Mouse (Mus musculus) splenic B cell, adult 2 months (primary cell): ENCODE results near the gene Pacs1.
A peak's percentile ranks its signal among the peaks of the same experiment; 100 is the strongest.

Source experiments
- DNase-seq: peaks from one replicate; pipeline ENCODE4 v3.0.0-alpha.2; 2011; ENCODE audit warnings: low read depth, low spot score
- H3K27me3 ChIP-seq: 2 replicates; pipeline ENCODE4 v1.6.1; 2012; ENCODE audit warnings: mild to moderate bottlenecking, low read length, moderate library complexity, mixed read lengths; ENCODE audit not compliant: control insufficient read depth, poor library complexity, insufficient read depth, severe bottlenecking
- H3K36me3 ChIP-seq: 2 replicates; pipeline ENCODE4 v1.6.1; 2012; ENCODE audit warnings: mild to moderate bottlenecking, low read length, moderate library complexity, mixed read lengths; ENCODE audit not compliant: control insufficient read depth, poor library complexity, insufficient read depth, severe bottlenecking

Gene Pacs1

GRCm38 (mm10) chr19:5108702-5109101 is 164.2 kb downstream of the Pacs1 start:
- H3K27me3 ChIP-seq = no peaks in the 10 kb centered on the region
- no peak for DNase-seq
- H3K36me3 ChIP-seq = peaks cover 1% of the 10 kb centered on the region

- no peak for DNase-seq
These were observed 164.7 kb downstream of the Pacs1 start for GRCm38 (mm10) chr19:5108271-5108575.

DNA sequence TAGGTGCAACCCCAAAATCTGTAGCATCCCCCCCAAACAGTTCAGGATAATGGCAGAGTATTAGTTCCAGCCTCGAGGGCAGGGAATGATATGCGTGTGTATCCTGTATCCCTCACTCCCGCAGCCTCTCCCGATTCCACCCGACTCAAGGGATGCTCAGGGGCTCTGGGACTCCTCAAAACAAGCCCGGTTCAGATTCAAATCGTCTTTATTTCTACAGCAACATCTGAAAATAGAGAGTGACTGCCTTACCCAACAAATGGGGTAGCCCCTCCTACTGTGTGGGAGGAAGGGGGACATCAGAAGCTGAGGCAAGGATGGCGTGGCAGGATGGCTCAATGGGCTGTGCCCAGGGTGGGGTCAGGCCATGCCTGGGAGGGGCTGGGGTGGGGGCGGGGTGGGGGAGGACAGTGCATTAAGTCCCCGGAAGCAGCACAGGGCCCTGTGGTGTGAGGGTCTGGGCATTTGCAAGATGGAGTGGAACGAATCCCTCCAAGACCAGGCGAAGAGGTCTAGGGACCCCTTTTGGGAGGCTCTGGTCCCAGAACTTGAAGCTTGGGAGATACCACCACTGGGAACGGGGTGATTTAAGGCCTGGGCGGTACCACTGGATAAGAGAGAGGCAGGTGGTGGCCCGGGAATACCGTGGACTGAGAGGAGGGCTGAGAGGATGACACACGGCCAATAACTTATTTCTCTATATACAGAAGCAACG is 165.2 kb downstream of the Pacs1 start:
- DNase-seq = no peak
- Histone ChIP-seq H3K36me3 (peaks cover 3% of the 10 kb centered on the region), H3K27me3 (no peaks in the 10 kb centered on the region)

More at GRCm38 (mm10) chr19:5108271-5108575, 164.7 kb downstream of the Pacs1 start:
- Histone ChIP-seq H3K27me3 (no peaks in the 10 kb centered on the region), H3K36me3 (peaks cover 3% of the 10 kb centered on the region)

- Histone ChIP-seq H3K36me3 (peaks cover 1% of the 10 kb centered on the region; the same call in 1 of the 2 replicates), H3K27me3 (no peaks in the 10 kb centered on the region)
- DNase-seq = peak; percentile 99
These were observed 166.2 kb downstream of the Pacs1 start, which contains the start of gene Rab1b for GRCm38 (mm10) chr19:5106731-5107191. Gene Rab1b (minus strand): TSS chr19:5107072.

- Histone ChIP-seq H3K36me3 (peaks cover 1% of the 10 kb centered on the region; the same call in 1 of the 2 replicates), H3K27me3 (no peaks in the 10 kb centered on the region)
- DNase-seq = no peak
These were observed 166.8 kb downstream of the Pacs1 start for GRCm38 (mm10) chr19:5106074-5106473.

- peak; percentile 42 for DNase-seq
- H3K36me3 ChIP-seq = peaks cover 4% of the 10 kb centered on the region
- H3K27me3 ChIP-seq = peaks cover 3% of the 10 kb centered on the region; the same call in 1 of the 2 replicates
These were observed 174.4 kb downstream of the Pacs1 start, which contains the start of gene Cnih2 for GRCm38 (mm10) chr19:5098363-5099143. Gene Cnih2 (minus strand): TSS chr19:5098521.

DNA sequence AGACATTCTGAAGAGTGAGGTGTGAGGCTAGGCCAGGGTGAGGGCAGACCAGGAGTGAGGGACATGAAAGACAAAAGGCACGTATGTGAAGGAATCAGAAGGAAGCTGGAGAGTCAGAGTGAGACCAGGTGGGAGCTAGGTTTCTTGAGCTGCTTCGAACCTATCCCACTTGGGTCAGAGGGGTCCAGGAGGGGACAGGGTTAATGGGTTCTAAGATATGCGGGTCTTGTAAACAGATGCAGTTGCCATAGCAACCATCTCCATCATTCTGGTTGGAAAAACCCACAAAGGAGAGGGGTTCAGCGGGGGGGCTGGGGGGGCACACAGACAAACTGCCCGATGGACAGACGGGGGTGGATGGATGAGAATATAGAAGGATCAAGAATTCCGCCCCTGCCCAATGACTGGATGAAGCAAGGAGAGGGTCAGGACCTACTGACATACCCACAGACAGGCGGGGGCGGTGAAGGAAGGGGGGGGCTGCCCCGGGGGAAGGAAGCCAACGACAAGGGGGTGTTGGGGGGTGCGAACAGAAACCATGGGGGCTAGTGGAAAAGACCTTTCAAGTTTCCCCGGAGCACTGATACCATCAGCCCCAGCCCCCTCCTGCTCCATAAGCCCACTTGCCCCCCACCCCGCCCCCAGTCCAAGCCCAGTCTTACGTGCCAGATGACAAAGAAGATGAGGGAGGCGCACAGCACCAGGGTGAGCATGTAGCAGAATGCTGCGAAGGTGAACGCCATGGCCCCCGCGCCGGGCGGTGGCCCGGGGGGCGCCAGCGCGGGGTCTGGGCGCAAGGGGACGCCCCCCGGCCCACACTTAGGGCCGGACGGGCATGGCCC is 175.2 kb downstream of the Pacs1 start:
- Histone ChIP-seq H3K36me3 (peaks cover 3% of the 10 kb centered on the region; the same call in 1 of the 2 replicates), H3K27me3 (peaks cover 3% of the 10 kb centered on the region; the same call in 1 of the 2 replicates)
- DNase-seq = no peak

DNA sequence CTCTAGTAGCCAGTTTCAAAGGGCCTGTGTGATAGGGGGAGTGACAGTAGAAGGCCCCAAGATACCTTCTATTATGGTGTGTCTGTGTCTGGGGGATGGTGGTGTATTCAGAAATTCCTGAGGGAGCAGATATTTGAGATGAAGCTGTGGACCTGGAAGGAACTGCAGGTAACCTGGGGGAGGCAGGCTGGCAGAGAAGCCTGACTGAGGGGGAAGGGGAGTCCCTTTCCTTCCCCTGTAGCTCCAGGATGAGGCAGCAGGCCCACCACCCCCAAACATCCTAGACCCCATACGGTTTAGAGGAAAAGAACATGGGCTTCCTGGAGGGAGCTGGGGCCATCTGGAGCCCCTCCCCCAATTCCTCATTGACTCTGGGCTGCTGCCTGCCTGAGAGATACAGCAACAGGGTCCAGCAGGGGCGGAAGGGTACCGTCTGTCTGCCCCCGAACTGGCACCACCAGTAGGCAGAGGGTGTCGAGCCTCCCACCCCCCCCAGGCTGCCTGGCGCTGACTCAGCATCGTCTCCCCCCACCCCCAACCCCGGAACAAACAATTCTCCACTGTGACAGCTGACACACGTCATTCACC is 176.9 kb downstream of the Pacs1 start:
- DNase-seq = no peak

DNA sequence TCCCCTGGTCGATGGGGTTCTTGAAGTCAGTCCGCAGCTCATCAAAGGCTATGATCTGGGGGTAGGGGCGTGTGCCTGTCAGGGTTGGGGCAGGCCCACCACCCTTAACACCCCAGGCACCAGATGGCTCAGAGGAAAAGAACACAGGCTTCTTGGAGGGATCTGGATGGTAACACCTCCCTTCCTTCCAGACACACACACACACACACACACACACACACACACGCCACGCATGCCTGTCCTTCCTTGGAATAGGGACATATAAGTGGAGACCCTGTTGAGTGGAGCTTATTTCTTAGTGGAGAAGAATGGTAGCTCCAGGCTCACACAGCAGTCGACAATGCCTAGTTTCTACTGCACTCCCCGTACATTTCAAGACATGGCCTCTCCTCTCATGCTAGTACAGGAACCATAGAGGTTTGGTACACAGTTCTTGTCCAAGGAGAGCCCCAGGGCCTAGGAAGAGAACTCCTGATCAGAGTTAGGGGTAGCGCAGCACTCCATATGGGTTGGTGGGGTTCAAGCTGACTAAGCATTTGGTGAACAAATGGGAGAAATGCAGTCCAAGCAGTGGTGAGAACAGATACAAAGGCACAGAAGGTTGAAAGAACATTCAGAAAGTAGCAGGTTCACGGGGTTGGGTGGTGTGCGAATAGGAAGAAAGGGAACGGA is 178.0 kb downstream of the Pacs1 start:
- DNase-seq = no peak
- 0 out of 2 replicates have a peak, but pooled peaks cover 1% of the 10 kb centered on the region for H3K36me3 ChIP-seq
- H3K27me3 ChIP-seq = peaks cover 3% of the 10 kb centered on the region; the same call in 1 of the 2 replicates

More for the DNA sequence above, 176.9 kb downstream of the Pacs1 start:
- Histone ChIP-seq H3K27me3 (peaks cover 3% of the 10 kb centered on the region; the same call in 1 of the 2 replicates), H3K36me3 (peaks cover 3% of the 10 kb centered on the region; the same call in 1 of the 2 replicates)

DNA sequence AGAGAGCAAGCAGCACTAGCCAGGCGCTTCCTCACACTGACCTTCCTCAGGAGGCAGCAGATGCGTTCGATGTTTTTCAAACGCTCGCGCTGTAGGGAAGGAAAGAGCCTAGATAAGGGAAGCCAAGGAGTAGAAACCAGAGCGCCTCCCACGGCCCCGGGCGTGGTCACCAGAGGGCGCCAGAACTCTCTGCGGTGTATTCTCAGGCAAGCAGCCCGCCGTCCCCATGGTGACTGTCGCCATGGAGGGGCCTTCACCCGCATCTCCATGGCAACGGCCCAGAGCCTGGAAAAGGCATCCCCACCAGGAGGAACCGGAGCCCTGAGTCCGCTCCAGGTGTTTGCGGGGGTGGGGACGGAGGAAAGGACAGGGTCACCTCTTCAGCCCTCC is 178.7 kb downstream of the Pacs1 start:
- H3K36me3 ChIP-seq = 0 out of 2 replicates have a peak, but pooled peaks cover under 1% of the 10 kb centered on the region
- DNase-seq = peak; percentile 89
- peaks cover 3% of the 10 kb centered on the region; the same call in 1 of the 2 replicates for H3K27me3 ChIP-seq

- DNase-seq = no peak
- H3K36me3 ChIP-seq = no peaks in the 10 kb centered on the region
These were observed 179.3 kb downstream of the Pacs1 start for GRCm38 (mm10) chr19:5093481-5094242.

GRCm38 (mm10) chr19:5092083-5092482 is 180.8 kb downstream of the Pacs1 start:
- peaks cover 3% of the 10 kb centered on the region; the same call in 1 of the 2 replicates for H3K27me3 ChIP-seq
- no peak for DNase-seq
- no peaks in the 10 kb centered on the region for H3K36me3 ChIP-seq

More at GRCm38 (mm10) chr19:5093481-5094242, 179.3 kb downstream of the Pacs1 start:
- H3K27me3 ChIP-seq = peaks cover 3% of the 10 kb centered on the region; the same call in 1 of the 2 replicates

DNA sequence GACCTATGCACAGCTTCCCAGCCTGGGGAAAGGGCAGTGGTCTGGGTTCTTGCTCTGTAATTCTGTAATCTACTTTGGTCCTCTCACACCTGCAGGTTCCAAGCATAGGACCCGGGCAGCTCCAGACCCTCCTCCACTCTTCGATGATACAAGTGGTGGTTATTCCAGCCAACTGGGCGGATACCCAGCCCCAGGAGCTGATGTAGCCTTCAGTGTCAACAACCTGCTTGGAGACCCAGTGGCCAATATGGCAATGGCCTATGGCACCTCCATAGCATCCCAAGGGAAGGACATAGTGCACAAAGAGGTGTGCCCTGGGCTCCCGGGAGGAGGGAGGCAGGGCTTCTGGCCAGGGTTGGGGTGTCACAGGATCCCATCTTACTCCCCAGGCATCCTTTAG is 183.6 kb downstream of the Pacs1 start:
- no peaks in the 10 kb centered on the region for H3K27me3 ChIP-seq
- H3K36me3 ChIP-seq = no peaks in the 10 kb centered on the region
- no peak for DNase-seq
